Mouse (Mus musculus) frontal cortex, adult (tissue): Measurements from ENCODE around the gene Scrn3.

Experiments used
- ATAC-seq: cut with Nextera tagmentation; 2 replicates; pipeline ENCODE4 v1.9.2; 2017; ENCODE audit warnings: mild to moderate bottlenecking, moderate library complexity, mixed read lengths; ENCODE audit not compliant: low TSS enrichment

Gene Scrn3

DNA sequence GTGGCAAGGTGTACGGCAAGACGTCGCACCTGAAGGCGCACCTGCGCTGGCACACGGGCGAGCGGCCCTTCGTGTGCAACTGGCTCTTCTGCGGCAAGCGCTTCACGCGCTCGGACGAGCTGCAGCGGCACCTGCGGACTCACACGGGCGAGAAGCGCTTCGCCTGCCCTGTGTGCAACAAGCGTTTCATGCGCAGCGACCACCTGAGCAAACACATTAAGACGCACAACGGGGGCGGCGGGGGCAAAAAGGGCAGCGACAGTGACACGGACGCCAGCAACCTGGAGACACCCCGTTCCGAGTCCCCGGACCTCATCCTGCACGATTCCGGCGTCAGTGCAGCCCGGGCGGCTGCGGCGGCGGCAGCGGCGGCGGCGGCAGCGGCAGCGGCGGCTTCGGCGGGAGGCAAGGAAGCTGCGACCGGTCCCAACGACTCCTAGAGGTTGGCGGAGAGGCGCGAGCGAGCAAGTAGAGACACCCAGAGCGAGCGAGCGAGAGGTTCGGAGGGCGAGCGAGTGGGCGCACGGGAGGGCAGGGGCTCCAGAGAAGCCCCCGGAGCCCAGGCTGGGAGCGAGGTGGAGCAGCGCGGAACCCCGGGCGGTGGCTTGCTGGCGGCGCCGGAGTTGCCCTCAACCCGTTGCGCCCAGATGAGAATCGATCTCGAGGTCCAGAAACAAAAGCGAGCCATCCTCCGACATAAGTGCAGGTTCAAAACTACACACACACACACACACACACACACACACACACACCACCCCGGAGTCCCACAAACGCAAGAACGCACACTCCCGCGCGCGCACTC, 38.1 kb upstream of the Scrn3 start:
- ATAC-seq: no peak

DNA sequence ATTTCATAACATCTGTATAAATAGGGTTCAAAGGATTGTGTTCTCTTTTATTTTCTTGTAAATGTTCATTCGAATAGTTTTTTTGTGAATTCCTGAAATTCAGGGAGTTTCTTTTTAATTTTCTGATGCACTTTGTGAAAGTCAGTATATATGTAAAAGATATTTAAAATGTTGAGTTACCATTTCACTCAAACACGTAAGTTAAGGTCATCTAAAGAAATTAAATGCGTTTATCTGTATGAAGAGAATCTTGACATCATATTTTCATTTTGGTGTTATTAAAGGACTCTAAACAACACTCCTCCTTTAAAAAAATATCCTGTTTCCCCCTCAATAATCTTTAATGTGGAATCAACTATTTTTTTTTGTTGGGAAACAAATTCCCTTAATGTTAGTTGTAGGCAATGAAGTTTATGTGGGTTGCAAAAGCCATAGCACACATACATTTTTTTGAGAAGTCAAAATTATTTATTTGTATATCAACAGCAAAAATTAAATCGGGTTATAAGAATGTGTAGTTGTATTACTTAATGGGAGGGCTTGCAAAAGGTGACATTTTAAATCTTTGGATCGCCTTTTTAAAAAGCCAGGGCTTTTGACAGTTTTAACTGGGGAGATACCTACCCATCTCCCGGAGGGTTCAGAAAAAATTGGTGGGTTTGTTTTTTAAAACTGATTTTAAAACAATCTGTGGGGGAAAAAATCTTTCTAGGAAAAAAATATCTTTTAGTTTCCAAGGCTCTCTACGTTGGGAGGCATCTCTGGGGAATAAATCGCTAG, 37.0 kb upstream of the Scrn3 start:
- no peak for ATAC-seq

DNA sequence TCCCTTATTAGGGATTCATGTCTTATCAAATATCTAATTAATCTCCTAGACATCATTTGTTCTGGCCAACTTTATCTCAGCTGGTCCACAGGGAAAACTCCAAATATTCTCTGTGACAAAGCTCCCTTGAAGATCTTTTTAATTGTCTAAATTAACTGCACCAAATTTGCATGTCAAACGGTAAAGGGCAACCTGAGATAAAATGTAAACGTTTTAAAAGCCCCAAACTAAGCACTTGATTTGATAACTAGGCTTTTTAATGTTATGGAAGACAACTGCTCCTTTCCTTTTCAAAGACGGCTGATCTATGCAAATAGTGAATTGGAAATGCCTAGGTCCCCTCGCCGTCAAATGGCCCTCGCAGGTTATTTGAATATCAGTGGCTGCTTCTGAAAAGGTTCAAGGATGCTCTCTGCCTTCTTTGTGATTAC, 36.2 kb upstream of the Scrn3 start:
- ATAC-seq: no peak

DNA sequence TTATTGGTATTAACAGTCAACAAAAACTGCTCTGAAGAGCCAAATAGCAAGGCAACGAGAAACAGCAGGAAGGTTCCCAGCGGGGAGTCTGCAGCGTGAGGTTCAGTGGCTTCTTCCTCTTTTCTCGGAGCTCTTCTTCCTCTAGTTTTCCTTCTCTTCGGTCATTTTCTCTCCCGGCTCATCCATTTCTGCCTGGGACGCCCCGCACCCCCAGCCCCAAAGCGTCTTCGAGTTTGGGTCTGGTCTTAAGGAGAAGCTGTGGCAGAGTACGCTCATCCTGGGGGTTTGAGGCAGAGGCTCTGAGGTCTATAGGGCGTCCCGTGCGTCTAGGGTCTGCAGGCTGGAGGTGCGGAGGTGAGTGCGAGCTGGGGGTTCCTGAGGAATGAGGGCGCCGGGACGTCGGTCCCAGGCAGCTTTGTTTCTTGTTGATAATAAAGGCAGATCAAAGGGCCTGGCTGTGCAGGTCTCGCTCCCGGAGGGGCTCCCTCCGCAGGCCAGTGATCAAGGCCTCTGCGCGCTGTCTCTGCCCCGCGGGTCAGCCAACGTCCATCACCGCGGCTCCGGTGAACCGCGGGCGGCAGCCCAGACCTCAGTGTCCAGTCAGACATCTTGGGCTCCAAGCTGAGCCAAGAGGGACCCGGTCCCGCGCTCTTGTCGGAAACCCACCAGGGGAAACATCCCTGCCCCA, 35.2 kb upstream of the Scrn3 start:
- ATAC-seq: no peak

DNA sequence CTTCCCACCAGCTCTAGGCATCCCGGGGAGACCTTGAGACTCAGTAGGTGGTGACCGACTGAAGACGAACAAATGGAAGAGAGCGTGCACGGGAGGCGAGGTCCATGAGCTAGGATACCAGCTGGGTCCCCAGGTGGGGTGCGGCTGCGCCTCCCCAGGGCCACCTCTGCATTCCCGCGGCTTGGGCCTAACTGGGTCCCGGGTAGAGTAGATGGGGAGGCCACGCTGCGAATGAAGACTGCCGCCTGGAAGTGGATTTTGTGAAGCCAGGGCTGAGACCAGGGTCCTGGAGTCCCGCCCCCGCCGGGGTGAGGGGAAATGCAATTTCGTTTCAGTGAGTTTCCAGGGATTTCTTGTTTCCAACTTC, 34.7 kb upstream of the Scrn3 start:
- ATAC-seq: no peak

DNA sequence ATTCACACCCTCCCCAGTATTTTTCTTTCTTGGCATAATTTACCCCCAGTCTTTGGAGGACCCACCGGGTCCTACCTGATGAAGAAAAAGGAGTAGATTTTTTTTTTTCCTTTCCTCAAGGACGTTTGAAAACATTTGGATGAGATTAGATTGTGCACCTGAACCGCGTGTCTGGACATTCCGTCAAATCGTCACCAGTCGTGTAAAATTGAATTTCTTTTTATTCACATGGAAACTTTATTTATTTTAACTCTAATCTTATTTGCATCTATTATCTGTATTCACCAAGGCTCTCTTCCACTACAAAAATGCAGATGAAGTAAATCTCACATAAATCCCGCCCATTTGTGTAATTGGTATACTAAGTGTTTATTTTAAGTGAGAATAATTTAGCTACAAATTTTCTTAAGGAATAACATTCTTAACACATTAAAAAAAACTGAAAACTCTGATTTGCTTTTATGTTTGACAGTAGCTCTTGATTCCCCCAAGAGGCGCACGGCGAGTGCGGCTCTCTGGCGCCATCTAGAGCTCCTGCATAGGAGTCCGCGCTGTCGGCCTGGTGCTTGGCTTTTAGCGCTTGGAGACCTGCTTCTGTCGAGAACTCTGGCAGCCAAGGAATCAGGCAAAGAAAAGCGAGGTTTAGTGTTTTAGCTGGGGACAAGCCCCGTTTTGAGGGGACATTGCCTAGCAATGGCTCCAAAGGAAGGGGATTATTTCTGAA, 34.1 kb upstream of the Scrn3 start:
- peak; percentile 81; the same call in 1 of the 2 replicates for ATAC-seq

DNA sequence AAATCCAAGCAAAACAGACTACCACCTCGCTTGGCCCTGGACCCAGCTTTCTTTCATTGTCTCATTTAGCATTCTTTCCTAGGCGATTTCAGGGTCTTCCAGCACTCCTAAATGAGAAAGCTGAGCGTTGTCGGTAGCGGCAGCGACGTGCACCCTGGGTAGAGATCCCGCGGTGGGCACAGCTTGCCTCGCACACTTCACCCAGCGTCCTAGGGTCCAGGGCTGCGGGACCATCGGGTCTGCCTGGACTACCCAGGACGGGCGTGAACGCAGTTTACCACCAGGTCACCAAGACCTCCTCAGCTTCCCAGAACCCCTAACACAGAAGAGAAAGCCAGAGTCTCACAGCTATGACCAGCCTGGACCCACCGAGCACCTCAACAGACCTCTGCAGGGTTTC, 33.5 kb upstream of the Scrn3 start:
- 0 out of 2 replicates have a peak, but pooled peaks have one; percentile 3 for ATAC-seq

DNA sequence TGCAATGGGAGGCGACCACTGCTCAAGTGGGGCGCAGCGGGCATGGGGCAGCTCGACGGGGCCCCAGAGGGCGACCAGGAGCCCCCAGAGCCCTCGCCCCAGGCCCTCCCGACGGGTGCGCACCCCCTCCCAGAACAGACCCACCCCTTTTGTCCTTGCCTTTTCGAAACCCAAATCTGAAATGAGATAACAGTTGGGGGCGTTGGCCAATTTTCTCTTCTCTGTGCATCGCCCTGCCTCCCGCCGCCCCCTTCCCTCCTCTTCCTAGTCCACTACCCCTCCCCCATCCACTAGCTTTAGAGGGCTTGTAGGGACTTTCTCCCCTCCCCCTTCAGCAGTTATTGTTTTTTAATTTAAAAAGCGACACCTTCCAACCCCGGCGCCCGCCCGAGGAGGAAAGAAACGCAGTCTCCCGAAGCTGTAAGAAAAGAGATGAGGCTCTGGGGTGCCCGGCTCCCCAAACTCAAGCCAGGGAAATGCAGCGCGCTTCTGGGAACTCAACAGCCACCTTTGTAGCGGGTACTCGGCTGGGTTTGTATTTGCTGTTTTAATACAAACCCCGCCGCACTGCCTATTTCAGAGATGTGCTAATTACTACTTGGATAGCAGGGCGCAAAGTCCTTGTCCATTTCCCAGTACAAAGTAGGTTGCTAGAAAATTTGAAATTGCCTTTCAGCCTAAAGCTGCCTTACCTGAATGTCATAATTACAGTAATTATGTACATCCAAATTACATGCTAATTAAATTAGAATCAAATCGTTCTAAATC, 32.9 kb upstream of the Scrn3 start:
- ATAC-seq: no peak

DNA sequence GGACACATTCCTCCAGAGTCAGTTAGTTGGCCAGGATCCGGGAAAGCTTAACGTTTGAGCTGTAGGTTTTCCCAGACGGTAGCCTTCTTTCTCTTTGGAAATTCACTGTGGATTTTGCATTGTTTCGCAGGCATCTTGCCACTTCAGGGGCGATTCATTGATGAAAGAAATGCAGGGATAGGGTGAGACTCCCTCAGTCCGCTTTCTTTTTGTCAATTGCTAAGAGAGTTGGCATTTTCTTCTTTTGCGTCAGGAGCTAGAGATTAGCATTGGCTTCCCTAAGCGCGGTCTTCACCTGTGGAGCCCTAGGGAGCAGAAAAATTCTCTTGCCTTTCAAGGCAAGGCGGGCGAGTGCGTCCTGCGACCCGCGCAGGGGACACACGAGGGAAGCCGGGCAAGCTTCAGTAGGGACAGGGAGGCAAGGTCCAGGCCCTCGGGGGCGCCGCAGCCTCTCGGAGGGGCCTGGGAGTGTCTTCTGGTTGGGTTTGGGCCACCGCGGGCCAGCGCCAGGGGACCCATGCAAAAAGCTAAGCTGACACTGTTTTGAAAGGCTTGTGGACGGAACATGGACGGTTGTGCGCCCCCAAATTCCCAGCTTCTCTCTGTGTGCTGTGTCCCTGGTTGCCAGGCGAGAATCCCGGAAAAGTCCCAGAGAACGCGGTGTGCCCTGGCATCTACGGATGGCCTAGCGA, 31.9 kb upstream of the Scrn3 start:
- no peak for ATAC-seq

DNA sequence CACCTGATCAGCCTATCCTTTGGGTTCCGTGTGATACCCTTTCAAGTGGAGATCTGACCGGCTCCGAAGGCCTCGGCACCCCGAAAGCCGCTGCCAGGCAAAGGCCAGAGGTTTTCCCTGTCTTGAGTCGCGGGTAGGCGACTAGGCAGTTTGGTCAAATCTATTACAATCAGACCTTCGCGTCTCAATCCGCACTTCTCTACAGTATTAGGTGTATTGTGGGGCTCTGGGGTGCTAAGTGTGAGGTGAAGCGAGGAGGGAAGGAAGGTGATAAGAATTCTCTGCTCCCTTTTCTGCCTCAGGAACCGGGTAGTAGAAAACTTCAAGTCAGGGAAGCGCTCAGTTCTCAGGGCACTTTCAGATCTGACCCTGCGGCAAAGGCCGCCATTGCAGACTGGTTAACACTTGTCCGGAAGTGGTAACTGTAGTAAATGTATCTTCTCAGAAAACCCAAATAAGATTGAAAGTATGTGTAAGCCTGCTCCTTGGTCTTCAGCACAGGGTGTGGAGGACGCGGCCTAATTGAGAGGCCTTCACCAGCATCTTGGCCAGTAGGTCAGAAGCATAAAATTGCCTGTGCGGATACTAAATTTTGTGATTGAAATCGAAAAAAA, 31.2 kb upstream of the Scrn3 start:
- ATAC-seq: no peak

DNA sequence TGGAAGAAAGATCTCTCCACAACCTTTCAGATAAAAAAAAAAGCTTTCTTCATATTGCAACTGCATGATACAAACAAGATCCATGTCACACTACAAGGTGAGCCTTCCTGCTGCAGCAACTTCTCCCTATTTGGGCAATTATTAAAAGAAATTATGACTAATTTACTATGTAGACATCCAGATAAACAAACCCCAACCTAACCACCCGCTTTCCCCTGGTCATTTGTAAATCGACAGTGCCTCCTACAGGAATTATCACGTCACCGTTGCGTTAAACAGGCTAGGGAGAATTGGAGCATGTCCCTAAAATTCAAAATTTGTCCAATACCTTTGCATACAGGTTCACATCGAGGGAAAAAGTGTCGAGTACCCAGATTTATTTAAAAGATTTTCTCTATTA, 30.7 kb upstream of the Scrn3 start:
- ATAC-seq: no peak

DNA sequence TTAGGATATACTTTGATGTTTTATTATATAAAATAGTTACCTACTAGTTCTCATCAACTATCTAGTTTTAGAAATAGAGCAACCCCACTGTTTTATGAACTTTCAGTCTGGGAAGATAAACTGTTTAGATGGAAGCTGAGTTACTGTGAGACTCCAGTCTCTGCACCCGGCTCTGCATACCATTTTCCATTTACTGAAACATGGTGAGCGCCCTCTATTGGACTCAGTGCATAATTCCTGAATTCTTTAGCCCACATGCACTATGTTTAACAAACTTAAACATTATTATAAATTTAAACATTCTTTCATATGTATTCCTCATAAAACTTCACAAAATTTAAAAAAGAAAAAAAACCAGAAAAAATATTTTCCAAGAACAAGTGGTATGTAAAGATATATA, 26.8 kb upstream of the Scrn3 start:
- ATAC-seq: 0 out of 2 replicates have a peak, but pooled peaks have one; percentile 57

DNA sequence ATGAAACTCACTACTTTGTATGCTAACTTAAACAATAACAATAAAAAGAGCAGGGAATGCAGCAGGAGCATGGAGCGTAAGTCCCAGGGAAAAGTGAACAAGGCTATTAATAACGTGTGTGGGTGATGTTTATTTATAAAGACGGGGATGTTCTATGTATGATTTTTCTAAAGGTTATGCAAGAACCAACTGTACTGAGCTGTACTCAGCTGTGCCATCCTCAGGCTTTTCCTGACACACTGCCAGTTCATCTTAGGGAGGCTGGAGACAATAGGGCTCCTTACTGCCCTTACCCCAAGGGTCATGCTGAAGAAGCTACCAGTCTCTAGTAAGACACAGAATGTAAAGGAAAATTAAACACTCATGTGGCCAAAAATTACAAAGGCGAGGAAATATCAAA, 21.3 kb upstream of the Scrn3 start:
- ATAC-seq: peak; percentile 72

DNA sequence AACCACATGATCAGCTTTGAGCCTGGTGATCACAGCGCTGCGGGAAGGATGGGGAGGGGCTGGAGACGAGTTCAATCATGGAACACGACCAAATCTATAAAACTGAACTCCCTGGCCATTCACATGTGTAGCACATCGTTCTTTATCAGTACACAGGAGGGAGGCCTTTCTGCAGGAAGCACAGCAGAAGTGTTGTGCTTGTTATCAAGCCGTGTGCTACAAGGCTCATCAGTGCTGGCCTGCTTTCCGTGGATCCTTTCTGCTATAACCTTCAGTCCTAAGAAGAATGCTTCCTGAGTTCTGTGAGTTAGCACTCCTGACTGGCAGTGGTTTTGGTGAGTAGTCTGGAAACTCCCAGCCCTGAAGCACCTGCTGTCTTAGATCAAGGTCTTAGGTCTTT, 17.4 kb upstream of the Scrn3 start:
- no peak for ATAC-seq

DNA sequence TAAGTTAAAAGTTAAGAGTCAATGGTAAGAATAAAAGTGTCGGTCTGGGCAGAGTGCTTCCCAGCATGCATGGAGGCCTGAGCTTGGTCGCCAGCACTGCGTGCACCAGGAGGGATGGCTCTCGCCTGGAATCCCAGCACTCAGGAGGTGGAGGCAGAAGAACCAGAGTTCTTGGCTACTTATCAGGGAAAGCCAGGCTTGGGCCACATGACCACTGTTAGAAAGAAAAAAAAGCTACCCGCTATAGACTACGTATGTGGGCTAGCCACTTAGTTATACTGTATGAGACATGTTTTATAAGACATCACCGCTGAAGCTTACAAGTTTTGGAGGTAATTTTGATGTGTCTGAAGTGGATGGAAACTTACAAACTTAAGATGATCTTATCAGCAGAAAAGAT, 14.2 kb upstream of the Scrn3 start:
- ATAC-seq: no peak

DNA sequence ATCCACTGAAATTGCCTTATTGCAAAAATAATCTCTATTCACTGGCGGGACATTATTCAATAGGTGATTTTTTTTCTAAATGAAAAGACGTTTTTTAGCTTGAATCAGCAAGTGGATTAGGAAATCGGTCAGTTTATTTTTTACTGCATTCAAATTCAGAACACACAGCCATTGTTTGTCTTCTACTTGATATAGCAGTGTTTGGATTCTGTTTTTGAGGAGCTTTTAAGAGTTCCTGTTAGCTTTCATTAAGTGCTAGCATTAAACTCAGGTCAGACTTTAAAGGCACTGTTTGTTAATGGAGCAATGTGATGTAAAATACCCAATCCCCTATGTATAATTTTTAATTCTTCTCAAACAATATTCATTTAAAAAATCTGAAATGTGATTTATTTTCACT, 13.6 kb upstream of the Scrn3 start:
- ATAC-seq: no peak

DNA sequence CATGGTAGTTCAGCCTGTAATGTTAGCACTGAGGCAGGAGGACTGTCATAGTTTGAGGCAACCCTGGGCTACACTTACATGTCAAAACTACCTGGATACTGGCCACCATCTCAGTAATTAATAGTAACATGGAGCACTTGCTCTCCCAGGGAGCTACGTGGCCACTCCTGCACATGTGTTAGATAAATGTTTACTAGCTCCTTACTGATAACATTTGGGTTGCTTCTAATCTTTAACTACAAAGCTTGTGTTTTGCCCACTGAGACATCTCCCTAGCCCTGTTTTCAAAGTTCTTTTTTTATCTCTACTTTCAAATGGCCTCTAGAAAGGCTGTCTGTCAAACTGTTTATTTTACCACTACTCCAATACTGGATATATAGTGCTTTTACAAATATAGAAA, 10.4 kb upstream of the Scrn3 start:
- no peak for ATAC-seq

DNA sequence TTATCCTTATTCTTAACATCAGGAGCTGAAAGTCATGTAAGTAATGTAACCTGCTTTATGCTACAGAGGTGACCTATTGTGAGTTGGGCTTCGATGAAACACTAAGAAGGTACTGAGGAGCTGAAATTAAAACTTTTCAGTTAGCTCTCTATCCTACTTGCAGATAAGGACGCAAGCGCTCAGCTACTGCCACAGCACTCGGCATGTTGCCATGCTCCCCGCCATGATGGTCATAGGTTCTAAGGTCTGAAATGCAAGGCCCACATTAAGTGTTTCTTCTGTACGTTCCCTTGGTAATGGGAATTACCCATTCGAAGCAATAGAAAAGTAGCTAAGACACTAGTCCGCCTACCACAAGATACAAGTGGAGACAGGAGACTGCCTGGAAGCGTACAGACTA, 9.7 kb upstream of the Scrn3 start:
- no peak for ATAC-seq

DNA sequence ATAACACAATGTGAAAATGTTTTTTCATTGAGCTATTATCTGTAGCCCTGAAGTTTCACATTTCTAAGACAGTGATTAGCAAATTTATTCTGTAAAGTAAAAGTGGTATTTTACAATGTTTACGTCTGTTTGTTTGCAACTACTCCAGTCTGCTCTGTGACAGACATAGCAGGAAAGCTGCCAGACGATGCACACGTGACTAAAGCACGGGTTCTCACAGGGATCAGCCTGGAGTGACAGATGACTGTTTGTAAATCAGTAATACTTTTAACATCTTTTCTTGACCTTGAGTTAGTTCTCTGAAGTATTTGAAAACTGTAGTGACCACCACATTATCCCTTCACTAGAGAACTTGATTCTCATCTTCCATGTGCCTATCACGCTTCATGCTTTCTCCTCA, 7.9 kb upstream of the Scrn3 start:
- ATAC-seq: no peak

DNA sequence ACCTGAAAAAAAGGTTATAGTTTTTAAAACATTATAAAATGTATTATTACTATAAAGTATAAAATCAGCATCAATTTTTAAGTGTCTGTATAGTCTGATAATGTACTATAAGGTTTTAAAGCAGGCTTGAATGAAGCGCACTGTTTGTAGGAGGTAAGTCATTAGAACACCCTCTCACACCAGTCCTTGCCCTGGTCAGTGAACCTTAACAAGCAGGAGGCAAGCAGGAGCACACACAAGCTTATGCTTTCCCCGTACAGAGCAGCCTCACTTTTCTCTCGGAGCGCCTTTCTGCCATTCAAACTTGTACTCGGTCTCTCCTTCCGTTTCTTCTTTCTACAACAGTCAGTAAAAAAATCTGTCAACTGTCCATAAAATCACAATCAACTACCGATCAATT, 6.4 kb upstream of the Scrn3 start:
- ATAC-seq: no peak
